Mouse (Mus musculus) B cell, adult 2 months (primary cell): ENCODE data around the gene Rps5.
"Not testable (repeated sequence)": the region's sequence is repeated elsewhere in the genome, so short reads cannot be mapped to it uniquely, and the experiment has no call there.

ENCODE experiments used
- DNase-seq, 2 experiments: peaks; one replicate each; pipeline ENCODE4 v3.0.0; 2022

The Rps5 gene

GRCm38 (mm10) chr7:12927693-12928589, 5.9 kb downstream of the Rps5 start:
- DNase-seq = no peak

GRCm38 (mm10) chr7:12933615-12934140, 11.6 kb downstream of the Rps5 start:
- DNase-seq = no peak

- DNase-seq = no peak
These were observed 12.7 kb downstream of the Rps5 start for GRCm38 (mm10) chr7:12934808-12935207.

GRCm38 (mm10) chr7:12937254-12937803, 15.2 kb downstream of the Rps5 start:
- DNase-seq = not testable (repeated sequence)

GRCm38 (mm10) chr7:12940599-12940998, 18.5 kb downstream of the Rps5 start:
- no peak for DNase-seq

- peak; percentile 54 to 63 for DNase-seq
These were observed 21.4 kb downstream of the Rps5 start for GRCm38 (mm10) chr7:12943488-12943887.

GRCm38 (mm10) chr7:12949032-12949871, 27.2 kb downstream of the Rps5 start:
- peak; percentile 92 to 95 for DNase-seq

GRCm38 (mm10) chr7:12949872-12950229, 27.8 kb downstream of the Rps5 start:
- DNase-seq = no peak

- DNase-seq = no peak
These were observed 32.8 kb downstream of the Rps5 start for GRCm38 (mm10) chr7:12954896-12955295.

GRCm38 (mm10) chr7:12957511-12957910, 35.4 kb downstream of the Rps5 start:
- DNase-seq = no peak

- DNase-seq = no peak
These were observed 36.9 kb downstream of the Rps5 start for GRCm38 (mm10) chr7:12958948-12959347.

- no peak for DNase-seq
These were observed 37.6 kb downstream of the Rps5 start for GRCm38 (mm10) chr7:12959718-12960117.

GRCm38 (mm10) chr7:12961511-12962141, 39.5 kb downstream of the Rps5 start:
- peak; percentile 57 to 64 for DNase-seq

- peak; percentile 84 to 87 for DNase-seq
These were observed 43.6 kb downstream of the Rps5 start, which contains the start of gene Zfp324 for GRCm38 (mm10) chr7:12965678-12966091. TSS of gene Zfp324 (plus strand) at chr7:12965838.

- peak; percentile 59 to 64 for DNase-seq
These were observed 44.2 kb downstream of the Rps5 start for GRCm38 (mm10) chr7:12966104-12966845.

- DNase-seq = no peak
These were observed 48.8 kb downstream of the Rps5 start for GRCm38 (mm10) chr7:12970906-12971305.
